Mouse (Mus musculus): ENCODE measurements around the gene Phkg2. TPM values are rescaled to one million over a fixed set of nuclear protein-coding genes. Genes with fewer than 3 reads are reported as not detected.

The Phkg2 gene
- polyA plus RNA-seq, 1 experiment from 2014 or later = 69.6 TPM

GRCm38 (mm10) chr7:127592575-127592974 is 19.4 kb downstream of the Phkg2 start:
- H3K4me3 ChIP-seq (ENCODE audit: low read depth, low read length) = no peak overlapping the region
- WGBS = 89% methylated on average over 14 of the region's 14 CpGs

GRCm38 (mm10) chr7:127596747-127597146 is 23.6 kb downstream of the Phkg2 start:
- no peak overlapping the region for H3K4me2 ChIP-seq (ENCODE audit: low read depth, low read length)
- H3K27me3 ChIP-seq (ENCODE audit: control insufficient read depth, insufficient read depth, low read length) = no peaks in the 10 kb centered on the region
- ATAC-seq (ENCODE audit: low read depth) = no peak
- no peak overlapping the region for H3K27ac ChIP-seq (ENCODE audit: low read depth, low read length)
- H3K36me3 ChIP-seq (ENCODE audit: control insufficient read depth, insufficient read depth, low read length) = peaks cover 92% of the 10 kb centered on the region
- H3K9ac ChIP-seq (replicated peaks; ENCODE audit: low read depth, low read length) = no peak overlapping the region
- no peaks in the 10 kb centered on the region for H3K9me3 ChIP-seq (ENCODE audit: control insufficient read depth, low read length)
- H3K4me3 ChIP-seq (ENCODE audit: low read depth, low read length) = no peak overlapping the region
- WGBS = 96% methylated on average over 17 of the region's 17 CpGs
- H3K4me1 ChIP-seq (ENCODE audit: control insufficient read depth, insufficient read depth, low read length) = no peaks in the 10 kb centered on the region

More at GRCm38 (mm10) chr7:127592575-127592974, 19.4 kb downstream of the Phkg2 start:
- H3K27me3 ChIP-seq (ENCODE audit: control insufficient read depth, insufficient read depth, low read length) = no peaks in the 10 kb centered on the region
- no peak overlapping the region for H3K27ac ChIP-seq (ENCODE audit: low read depth, low read length)
- H3K4me1 ChIP-seq (ENCODE audit: control insufficient read depth, insufficient read depth, low read length) = peaks cover 9% of the 10 kb centered on the region
- H3K4me2 ChIP-seq (ENCODE audit: low read depth, low read length) = no peak overlapping the region
- no peak overlapping the region for H3K9ac ChIP-seq (replicated peaks; ENCODE audit: low read depth, low read length)
- H3K9me3 ChIP-seq (ENCODE audit: control insufficient read depth, low read length) = no peaks in the 10 kb centered on the region
- no peak for ATAC-seq (ENCODE audit: low read depth)
- H3K36me3 ChIP-seq (ENCODE audit: control insufficient read depth, insufficient read depth, low read length) = peaks cover 64% of the 10 kb centered on the region

GRCm38 (mm10) chr7:127600612-127601011 is 27.5 kb downstream of the Phkg2 start:
- no peak overlapping the region for H3K27ac ChIP-seq (ENCODE audit: low read depth, low read length)
- no peak overlapping the region for H3K9ac ChIP-seq (replicated peaks; ENCODE audit: low read depth, low read length)
- H3K4me3 ChIP-seq (ENCODE audit: low read depth, low read length) = no peak overlapping the region
- peaks cover 77% of the 10 kb centered on the region for H3K36me3 ChIP-seq (ENCODE audit: control insufficient read depth, insufficient read depth, low read length)
- no peaks in the 10 kb centered on the region for H3K9me3 ChIP-seq (ENCODE audit: control insufficient read depth, low read length)
- H3K4me2 ChIP-seq (ENCODE audit: low read depth, low read length) = no peak overlapping the region
- WGBS = 98% methylated on average over 7 of the region's 7 CpGs
- H3K4me1 ChIP-seq (ENCODE audit: control insufficient read depth, insufficient read depth, low read length) = no peaks in the 10 kb centered on the region
- no peaks in the 10 kb centered on the region for H3K27me3 ChIP-seq (ENCODE audit: control insufficient read depth, insufficient read depth, low read length)
- no peak for ATAC-seq (ENCODE audit: low read depth)

- Histone ChIP-seq H3K9ac (replicated peaks; ENCODE audit: low read depth, low read length) (no peak overlapping the region), H3K4me2 (ENCODE audit: low read depth, low read length) (no peak overlapping the region), H3K9me3 (ENCODE audit: control insufficient read depth, low read length) (no peaks in the 10 kb centered on the region), H3K4me1 (ENCODE audit: control insufficient read depth, insufficient read depth, low read length) (no peaks in the 10 kb centered on the region), H3K36me3 (ENCODE audit: control insufficient read depth, insufficient read depth, low read length) (peaks cover 66% of the 10 kb centered on the region), H3K4me3 (ENCODE audit: low read depth, low read length) (no peak overlapping the region), H3K27ac (ENCODE audit: low read depth, low read length) (no peak overlapping the region), H3K27me3 (ENCODE audit: control insufficient read depth, insufficient read depth, low read length) (no peaks in the 10 kb centered on the region)
- 85% methylated on average over 4 of the region's 4 CpGs for WGBS
- no peak for ATAC-seq (ENCODE audit: low read depth)
Observed at GRCm38 (mm10) chr7:127601735-127602134, 28.6 kb downstream of the Phkg2 start.

- Histone ChIP-seq H3K27me3 (ENCODE audit: control insufficient read depth, insufficient read depth, low read length) (no peaks in the 10 kb centered on the region), H3K9ac (replicated peaks; ENCODE audit: low read depth, low read length) (no peak overlapping the region), H3K9me3 (ENCODE audit: control insufficient read depth, low read length) (no peaks in the 10 kb centered on the region), H3K4me3 (ENCODE audit: low read depth, low read length) (no peak overlapping the region), H3K4me2 (ENCODE audit: low read depth, low read length) (no peak overlapping the region), H3K4me1 (ENCODE audit: control insufficient read depth, insufficient read depth, low read length) (no peaks in the 10 kb centered on the region), H3K27ac (ENCODE audit: low read depth, low read length) (no peak overlapping the region), H3K36me3 (ENCODE audit: control insufficient read depth, insufficient read depth, low read length) (peaks cover 62% of the 10 kb centered on the region)
- ATAC-seq (ENCODE audit: low read depth) = no peak
- WGBS = 92% methylated on average over 2 of the region's 2 CpGs
Observed at GRCm38 (mm10) chr7:127602903-127603302, 29.8 kb downstream of the Phkg2 start.

- Histone ChIP-seq H3K4me2 (ENCODE audit: low read depth, low read length) (no peak overlapping the region), H3K27me3 (ENCODE audit: control insufficient read depth, insufficient read depth, low read length) (no peaks in the 10 kb centered on the region), H3K36me3 (ENCODE audit: control insufficient read depth, insufficient read depth, low read length) (peaks cover 64% of the 10 kb centered on the region), H3K4me3 (ENCODE audit: low read depth, low read length) (no peak overlapping the region), H3K4me1 (ENCODE audit: control insufficient read depth, insufficient read depth, low read length) (no peaks in the 10 kb centered on the region), H3K27ac (ENCODE audit: low read depth, low read length) (no peak overlapping the region), H3K9ac (replicated peaks; ENCODE audit: low read depth, low read length) (no peak overlapping the region), H3K9me3 (ENCODE audit: control insufficient read depth, low read length) (no peaks in the 10 kb centered on the region)
- no peak for ATAC-seq (ENCODE audit: low read depth)
- 93% methylated on average over 10 of the region's 10 CpGs for WGBS
Observed at GRCm38 (mm10) chr7:127604256-127604655, 31.1 kb downstream of the Phkg2 start.

DNA sequence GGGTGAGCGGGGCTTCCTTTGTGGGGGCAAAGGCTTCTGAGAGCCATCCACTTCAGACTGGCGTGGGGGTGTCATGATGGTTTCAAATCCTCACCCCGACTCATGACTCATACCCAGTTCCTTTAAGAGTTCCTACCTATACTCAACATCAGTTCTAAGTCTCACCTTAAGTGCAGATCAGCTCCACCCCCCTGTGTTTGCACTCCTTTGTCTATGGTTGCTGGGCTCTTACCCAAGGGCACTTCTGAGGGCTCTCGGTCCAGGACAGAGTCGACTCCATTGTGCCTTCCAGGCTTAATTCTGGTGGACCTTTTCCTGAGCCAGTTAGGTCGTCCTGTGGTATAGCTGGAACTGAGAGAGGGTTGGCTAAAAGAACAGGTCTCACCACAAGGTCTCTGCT is 34.0 kb downstream of the Phkg2 start:
- Histone ChIP-seq H3K27ac (ENCODE audit: low read depth, low read length) (no peak overlapping the region), H3K9ac (replicated peaks; ENCODE audit: low read depth, low read length) (no peak overlapping the region), H3K4me2 (ENCODE audit: low read depth, low read length) (no peak overlapping the region), H3K4me3 (ENCODE audit: low read depth, low read length) (no peak overlapping the region), H3K4me1 (ENCODE audit: control insufficient read depth, insufficient read depth, low read length) (no peaks in the 10 kb centered on the region), H3K9me3 (ENCODE audit: control insufficient read depth, low read length) (no peaks in the 10 kb centered on the region), H3K27me3 (ENCODE audit: control insufficient read depth, insufficient read depth, low read length) (no peaks in the 10 kb centered on the region), H3K36me3 (ENCODE audit: control insufficient read depth, insufficient read depth, low read length) (peaks cover 70% of the 10 kb centered on the region)
- 89% methylated on average over 6 of the region's 6 CpGs for WGBS
- no peak for ATAC-seq (ENCODE audit: low read depth)

DNA sequence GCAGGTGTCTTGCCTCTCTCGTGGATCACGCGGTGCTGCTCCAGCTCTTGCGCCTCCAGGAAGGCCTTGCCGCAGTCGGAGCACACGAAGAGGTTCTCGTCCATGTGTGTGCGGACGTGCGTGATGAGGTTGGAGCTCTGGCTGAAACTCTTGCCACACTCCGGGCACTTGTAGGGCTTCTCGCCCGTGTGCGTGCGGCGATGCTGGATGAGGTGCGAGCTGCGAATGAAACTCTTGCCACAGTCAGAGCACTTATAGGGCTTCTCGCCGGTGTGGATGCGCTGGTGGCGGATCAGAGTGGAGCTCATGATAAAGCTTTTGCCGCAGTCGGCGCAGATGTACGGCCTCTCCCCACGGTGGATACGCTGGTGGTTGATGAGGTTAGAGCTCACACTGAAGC is 37.9 kb downstream of the Phkg2 start:
- peaks cover 11% of the 10 kb centered on the region; the same call in 1 of the 2 replicates for H3K4me1 ChIP-seq (ENCODE audit: control insufficient read depth, insufficient read depth, low read length)
- ATAC-seq (ENCODE audit: low read depth) = no peak
- no peaks in the 10 kb centered on the region; the same call in 1 of the 2 replicates for H3K27me3 ChIP-seq (ENCODE audit: control insufficient read depth, insufficient read depth, low read length)
- peaks cover 52% of the 10 kb centered on the region for H3K36me3 ChIP-seq (ENCODE audit: control insufficient read depth, insufficient read depth, low read length)
- no peak overlapping the region for H3K27ac ChIP-seq (ENCODE audit: low read depth, low read length)
- no peak overlapping the region for H3K4me2 ChIP-seq (ENCODE audit: low read depth, low read length)
- 97% methylated on average over 29 of the region's 29 CpGs for WGBS
- no peak overlapping the region for H3K9ac ChIP-seq (replicated peaks; ENCODE audit: low read depth, low read length)
- H3K9me3 ChIP-seq (ENCODE audit: control insufficient read depth, low read length) = no peaks in the 10 kb centered on the region
- H3K4me3 ChIP-seq (ENCODE audit: low read depth, low read length) = no peak overlapping the region

- no peak overlapping the region for H3K9ac ChIP-seq (replicated peaks; ENCODE audit: low read depth, low read length)
- no peaks in the 10 kb centered on the region for H3K9me3 ChIP-seq (ENCODE audit: control insufficient read depth, low read length)
- WGBS = 97% methylated on average over 26 of the region's 26 CpGs
- no peak overlapping the region for H3K4me3 ChIP-seq (ENCODE audit: low read depth, low read length)
- H3K36me3 ChIP-seq (ENCODE audit: control insufficient read depth, insufficient read depth, low read length) = peaks cover 52% of the 10 kb centered on the region
- ATAC-seq (ENCODE audit: low read depth) = no peak
- no peaks in the 10 kb centered on the region; the same call in 1 of the 2 replicates for H3K27me3 ChIP-seq (ENCODE audit: control insufficient read depth, insufficient read depth, low read length)
- H3K4me1 ChIP-seq (ENCODE audit: control insufficient read depth, insufficient read depth, low read length) = peaks cover 14% of the 10 kb centered on the region; the same call in 1 of the 2 replicates
- no peak overlapping the region for H3K27ac ChIP-seq (ENCODE audit: low read depth, low read length)
- H3K4me2 ChIP-seq (ENCODE audit: low read depth, low read length) = no peak overlapping the region
Observed at GRCm38 (mm10) chr7:127611561-127611960, 38.4 kb downstream of the Phkg2 start.

Measured in neural tube, embryonic 14.5 days (tissue).